Mouse (Mus musculus) mouse embryonic stem cell (cell line): ENCODE measurements around the gene Apof.
"Not testable (repeated sequence)": the region's sequence is repeated elsewhere in the genome, so short reads cannot be mapped to it uniquely, and the experiment has no call there.

ENCODE experiments used
- in situ Hi-C, 2 experiments: fragments of 300-500 bp; cut with MboI; formaldehyde crosslinking; loops; 1 replicate in 1 of 2; 3 replicates in 1 of 2; pipeline ENCODE4 v1.14.3; 2019 to 2020; ENCODE audit warnings: low sequenced_read_pairs in 2 of 2, low pct_unique_long_range_greater_than_20kb in 1 of 2, mixed read lengths in 1 of 2; ENCODE audit not compliant: unreplicated experiment in 1 of 2

Gene Apof

DNA sequence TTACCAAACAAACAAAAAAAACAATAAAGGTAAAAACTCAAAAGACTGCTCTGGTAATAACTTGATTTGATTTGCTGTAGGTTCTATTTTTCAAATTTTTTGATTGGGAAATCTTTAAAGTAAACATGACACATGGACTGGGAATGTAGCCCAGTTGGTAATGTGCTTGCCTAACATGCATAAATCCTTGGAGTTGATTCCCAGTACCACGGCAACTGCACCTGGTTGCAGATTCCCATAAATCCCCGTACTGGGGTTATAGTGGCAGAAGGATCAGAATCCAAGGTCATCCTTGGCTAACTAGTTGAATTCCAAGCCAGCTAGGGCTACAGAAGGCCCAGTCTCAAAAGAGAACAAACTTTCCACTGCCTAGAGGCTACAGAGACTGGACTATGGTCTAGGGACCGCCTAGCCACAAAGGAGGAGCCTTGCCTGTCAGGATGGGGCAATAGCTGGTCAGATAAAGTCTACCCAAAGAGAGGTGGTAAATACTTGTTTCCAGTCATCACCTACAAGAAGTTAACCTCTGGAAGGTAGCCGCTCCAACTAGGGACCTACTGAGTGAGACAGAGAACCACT, 14.7 kb upstream of the Apof start, which contains the start of gene Apon:
Gene Apon (plus strand): TSS at position 420 of the 579 bp plus-strand sequence.
- in situ Hi-C loops: no loop called here

DNA sequence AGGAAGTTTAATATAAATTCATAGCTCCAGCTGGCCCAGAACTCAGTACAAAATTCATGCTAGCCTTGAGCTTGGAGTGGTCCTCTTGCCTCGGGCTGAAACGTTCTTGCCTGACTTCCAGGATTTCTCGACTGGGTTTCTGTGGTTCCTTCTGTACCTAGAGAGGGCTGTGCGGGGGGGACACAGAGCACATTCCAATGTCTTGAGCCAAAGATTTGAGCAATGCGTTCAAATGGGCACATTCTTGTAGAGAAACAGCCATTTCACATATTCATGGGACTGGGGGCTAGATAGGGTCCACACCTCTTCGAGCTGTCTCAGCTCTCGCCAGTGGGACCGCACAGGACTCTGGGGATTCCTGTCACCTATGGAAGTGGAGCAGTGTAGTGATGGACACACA, 12.5 kb upstream of the Apof start:
- in situ Hi-C loops: no loop called here

DNA sequence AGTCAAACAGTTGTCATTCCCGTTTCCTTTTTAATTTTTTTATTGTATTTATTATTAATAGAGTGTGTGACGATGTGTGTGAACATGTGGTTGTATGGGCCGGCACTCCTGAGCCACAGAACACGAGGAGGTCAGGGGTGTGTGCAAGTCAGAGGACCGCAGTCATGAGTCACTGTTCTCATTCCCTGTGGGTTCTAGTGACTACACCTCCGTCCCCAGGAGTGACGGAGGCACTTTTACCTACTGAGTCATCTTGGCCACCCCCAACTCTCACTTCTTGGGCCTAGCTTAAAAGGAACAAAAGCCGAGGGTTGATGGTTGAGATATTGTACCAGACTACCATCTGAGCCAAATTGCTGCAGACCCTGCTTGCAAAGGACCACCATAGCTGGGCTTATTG, 12.1 kb upstream of the Apof start:
- in situ Hi-C loops: no loop called here

DNA sequence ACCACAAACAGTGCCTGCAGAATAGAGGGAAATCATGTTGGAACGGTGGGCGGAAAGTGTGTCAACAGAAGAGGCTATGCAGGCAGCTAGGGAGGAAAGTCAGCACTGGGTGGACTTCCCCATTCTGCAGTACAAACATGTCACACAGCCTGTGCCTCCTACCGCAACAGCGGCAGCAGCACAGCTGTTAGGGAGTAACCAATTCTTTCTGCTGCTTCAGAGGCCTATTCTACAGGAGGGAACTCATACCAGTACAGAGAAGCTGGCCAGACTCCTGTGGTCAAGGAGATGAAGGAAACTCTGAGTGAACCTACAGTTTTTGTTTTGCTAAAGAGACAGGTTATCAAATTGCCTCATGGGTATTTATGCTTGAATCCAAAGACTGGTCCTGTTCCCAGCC, 9.5 kb upstream of the Apof start:
- in situ Hi-C loops: no loop called here

DNA sequence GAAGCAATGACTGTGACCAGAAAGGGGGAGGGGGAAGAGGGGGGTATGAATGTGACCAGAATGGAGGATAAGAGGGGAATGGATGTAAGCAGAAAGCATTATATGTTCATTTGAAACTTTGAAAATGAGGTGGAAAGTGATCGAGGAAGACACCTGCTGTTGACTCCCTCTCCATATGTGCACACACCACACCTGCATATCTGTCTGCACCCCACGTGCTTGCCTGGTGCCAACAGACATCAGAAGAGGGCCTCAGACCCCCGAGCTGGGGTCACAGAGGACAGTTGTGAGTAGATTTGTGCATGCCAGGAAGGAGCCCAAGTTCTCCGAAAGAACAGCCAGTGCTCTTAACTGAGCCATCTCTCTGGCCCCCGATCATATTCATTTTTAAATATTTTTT, 8.5 kb upstream of the Apof start:
- in situ Hi-C loops: no loop called here

DNA sequence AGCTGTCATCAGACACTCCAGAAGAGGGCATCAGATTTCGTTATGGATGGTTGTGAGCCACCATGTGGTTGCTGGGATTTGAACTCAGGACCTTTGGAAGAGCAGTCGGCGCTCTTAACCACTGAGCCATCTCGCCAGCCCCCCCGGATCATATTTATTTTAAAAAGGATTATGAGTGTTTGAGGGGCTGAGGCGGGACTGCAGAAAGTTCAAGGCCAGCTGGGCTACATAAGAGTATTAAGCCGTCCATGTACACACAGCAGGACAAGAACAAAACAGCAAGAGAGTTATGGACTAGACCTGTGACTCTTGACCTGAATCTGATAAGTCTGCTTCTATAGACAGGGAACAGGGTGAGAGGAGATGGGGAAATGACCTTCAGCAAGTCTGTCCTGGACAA, 8.1 kb upstream of the Apof start:
- in situ Hi-C loops: not testable (repeated sequence)

DNA sequence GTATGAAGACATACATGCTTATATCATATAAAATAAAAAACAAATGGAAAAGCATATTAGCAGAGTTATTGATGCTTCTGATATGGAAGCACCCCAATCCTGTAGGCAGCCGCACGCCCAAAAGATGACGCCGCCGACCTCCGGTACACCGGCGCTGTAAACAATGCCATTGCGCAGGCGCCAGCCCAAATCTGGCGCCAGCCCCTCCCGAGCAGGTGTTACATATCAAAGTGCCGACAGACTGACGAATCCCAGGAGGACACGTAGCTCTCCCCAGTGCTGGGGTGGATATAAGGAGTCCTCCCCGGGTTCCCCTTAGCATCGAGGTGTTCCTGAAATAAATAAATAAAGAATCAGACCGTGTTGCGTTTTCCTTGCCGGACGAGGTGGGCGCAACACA, 6.2 kb upstream of the Apof start:
- in situ Hi-C loops: no loop called here

DNA sequence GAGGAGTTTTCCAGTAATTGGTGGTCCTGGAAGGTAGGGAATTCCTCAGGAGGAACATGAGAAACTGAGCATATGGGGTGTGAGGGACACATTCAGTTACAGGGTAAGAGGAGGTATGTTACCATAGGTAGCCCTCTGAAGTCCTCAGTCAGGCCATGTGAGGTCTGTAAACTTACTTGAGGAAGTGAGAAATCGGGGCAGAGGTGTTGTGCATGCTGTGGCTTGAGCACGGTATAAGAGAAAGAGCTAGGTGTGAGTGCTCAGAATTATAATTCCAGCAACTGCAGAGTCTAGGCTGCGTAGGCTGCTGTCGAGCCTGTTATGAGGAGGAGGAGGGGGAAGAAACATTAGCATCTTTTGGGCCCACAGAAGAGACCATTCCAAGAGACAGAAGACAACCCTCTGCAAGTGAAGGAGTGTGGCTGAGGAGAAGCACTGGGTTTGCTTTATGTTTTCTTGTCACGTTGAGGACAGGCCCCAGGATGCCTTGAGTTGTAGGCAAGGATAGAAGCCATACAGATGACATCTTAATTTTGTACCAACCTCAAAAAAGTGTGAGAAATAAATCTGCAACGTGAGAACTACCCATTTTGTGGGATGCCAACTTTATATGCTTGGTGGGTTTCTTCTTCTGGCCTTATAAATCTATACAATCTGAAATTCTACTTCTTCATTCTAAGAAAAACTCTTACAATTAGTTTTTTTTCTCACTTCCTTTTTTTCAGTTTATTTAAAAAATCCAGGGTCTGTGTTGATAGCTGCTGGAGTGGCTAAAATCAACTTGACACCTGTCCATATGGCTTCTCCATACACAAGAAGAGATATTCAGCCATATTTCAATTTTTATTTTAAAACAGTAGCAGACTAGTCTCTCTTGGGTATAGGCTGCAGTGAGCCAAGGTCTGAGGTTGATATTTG, 4.8 kb upstream of the Apof start:
- in situ Hi-C loops: no loop called here

DNA sequence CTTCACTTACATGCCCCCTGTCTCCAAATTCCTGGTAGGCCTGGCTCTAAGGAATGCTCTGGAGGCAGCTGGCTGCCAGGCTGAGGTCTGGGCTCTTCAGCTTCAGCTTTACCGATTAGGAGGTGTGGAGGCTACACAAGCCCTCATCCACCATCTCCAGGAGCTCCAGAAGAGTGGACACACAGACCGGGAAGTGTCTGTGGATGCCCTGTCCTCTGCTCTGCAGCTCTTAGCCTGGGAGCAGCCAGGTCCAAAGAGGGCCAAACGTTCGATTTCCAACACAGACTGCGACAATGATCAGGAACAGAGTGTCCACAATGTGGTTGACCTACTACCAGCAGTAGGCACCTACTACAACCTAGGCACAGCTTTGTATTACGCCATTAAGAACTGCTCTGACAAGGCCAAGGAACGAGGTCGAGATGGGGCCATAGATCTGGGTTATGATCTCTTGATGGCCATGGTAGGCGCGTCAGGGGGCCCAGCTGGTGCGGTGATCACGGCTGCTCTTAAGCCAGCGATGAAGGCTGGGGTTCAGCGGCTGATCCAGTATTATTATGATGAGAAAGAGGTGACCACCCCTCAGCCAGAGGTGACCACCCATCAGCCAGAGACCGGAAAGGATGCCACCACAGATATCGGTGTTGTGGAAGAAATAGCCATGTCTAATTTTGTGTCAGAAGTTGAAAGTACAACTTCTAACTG, 887 bp downstream of the Apof start:
- in situ Hi-C loops: no loop called here

DNA sequence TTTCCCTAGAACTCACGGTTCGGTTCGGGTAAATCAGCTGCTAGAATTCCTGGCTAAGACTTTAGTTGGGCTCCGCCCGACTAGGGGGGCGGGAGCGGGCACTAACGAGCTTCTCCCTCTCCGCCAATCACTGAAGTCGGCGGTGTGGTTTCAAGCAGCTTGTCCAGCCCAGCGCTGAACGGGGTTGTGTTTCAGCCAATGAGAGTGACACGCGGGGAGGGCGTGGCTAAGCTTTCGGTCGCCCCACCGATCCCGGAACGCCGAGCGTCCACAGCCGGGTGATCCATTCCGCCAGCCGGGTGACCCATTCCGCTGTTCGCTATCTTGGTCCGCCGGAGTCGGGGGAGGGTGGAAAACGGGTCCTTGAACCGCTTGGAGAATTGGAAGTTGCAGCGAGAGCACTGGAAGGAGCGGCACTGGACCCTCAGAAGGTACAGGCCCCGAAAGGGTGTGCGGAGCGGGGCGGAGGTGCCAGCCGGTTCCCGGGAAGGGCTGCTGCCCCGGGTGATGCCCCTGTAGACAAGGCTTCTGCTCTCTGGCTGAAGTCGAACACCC, 1.9 kb downstream of the Apof start, which contains the start of gene Stat2:
Gene Stat2 (plus strand): TSS at position 273 of the 555 bp plus-strand sequence.
- in situ Hi-C loops: no loop called here

DNA sequence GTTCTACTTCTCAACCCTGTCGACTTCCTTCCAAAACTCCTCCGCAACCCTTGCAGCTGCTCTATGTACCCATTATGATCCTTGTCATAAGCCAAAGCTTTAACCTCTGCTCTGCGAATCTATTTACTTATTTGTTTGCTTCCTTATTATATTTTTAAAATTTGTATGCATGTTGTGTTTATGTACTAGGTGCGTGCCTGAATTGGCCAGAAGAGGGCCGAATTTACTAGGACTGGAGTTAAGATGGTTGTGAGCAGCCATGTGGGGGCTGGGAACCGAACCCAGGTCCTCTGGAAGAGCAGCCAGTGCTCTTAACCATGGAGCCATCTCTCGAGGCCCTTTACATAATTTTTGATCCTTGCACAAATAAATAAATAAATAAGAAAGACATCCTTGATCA, 2.4 kb downstream of the Apof start:
- in situ Hi-C loops: no loop called here

DNA sequence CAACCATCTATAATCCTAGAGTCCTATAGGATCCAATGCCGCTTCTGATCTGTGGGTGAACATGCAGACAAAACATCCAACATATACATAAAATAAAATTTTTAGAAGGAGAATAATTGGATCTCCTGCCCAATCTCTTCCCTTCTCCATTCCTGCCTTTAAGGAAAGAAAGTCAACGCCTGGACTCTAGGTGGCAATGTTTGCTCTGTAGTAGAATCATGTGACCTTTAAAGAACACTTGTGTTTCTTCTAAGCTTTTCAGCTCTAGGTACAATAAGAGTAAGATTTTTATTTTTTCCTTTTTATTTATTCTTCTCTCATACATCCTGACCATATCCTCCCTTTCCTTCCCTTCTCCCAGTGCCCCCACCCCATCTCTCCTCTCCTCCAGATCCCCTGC, 3.4 kb downstream of the Apof start:
- in situ Hi-C loops: no loop called here

DNA sequence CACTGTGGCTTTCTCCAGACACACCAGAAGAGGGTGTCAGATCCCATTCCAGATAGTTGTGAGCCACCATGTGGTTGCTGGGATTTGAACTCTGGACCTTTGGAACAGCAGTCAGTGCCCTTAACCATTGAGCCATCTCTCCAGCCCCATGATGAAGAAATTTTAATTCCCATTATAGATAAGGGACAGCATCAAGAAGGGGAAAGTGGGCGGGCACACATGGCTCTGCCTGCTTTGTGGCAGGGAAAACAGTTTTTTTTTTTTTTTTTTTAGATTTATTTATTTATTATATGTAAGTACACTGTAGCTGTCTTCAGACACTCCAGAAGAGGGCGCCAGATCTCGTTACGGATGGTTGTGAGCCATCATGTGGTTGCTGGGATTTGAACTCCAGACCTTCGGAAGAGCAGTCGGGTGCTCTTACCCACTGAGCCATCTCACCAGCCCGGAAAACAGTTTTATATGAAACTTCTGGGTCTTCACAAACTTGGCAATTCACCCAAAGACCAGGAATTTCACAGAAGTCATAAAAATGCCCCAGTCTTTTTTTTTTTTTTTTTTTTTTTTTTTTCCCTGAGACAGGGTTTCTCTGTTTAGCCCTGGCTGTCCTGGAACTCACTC, 4.5 kb downstream of the Apof start:
- in situ Hi-C loops: not testable (repeated sequence)

DNA sequence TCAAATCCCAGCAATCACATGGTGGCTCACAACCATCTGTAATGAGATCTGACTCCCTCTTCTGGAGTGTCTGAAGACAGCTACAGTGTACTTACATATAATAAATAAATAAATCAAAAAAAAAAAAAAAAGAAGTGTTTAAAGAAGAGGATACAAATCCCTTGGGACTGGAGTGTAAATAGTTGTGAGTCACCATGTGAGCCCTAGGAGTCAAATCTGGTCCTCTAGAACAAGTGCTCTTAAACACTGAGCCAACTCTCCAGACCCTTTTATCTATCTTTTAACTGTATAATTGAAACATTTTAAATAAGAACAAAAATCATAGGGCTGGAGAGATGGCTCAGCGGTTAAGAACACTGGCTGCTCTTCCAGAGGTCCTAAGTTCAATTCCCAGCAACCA, 6.9 kb downstream of the Apof start:
- in situ Hi-C loops: not testable (repeated sequence)

DNA sequence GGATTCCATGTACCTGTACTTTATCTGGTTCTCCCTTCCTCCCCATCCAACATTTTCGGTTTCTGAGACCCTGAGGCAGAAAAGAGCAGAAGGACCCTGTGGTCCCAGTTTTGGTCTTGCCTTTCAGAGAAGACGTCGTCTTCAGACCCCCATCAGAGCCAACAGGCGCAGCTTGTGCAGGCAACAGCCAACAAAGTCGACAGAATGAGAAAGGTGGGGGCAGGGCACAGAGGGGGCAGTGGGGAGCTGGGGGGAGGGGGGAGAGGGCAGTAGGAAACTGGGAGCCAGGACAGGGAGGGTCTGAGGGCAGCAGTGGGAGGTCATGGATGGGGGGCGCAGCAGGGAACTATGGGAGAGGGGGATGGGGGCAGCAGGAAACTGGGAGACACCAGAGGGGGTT, 9.7 kb downstream of the Apof start:
- in situ Hi-C loops: no loop called here

DNA sequence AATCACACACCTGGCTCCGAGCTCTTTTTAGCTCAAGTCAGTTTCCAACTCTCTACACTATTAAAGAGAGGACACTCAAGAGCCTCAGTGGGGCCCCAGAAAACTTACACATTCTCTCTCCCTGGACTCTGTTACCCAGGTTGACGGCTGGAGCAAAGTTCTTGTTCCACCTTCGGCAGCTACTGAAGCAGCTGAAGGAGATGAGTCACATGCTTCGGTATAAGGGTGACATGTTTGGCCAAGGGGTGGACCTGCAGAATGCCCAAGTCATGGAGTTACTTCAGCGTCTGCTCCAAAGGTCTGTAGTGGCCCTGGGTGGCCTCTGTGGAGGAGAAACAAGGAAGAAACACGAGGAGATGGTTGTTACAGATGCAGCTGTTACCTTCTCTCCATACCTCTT, 12.5 kb downstream of the Apof start:
- in situ Hi-C loops: no loop called here

DNA sequence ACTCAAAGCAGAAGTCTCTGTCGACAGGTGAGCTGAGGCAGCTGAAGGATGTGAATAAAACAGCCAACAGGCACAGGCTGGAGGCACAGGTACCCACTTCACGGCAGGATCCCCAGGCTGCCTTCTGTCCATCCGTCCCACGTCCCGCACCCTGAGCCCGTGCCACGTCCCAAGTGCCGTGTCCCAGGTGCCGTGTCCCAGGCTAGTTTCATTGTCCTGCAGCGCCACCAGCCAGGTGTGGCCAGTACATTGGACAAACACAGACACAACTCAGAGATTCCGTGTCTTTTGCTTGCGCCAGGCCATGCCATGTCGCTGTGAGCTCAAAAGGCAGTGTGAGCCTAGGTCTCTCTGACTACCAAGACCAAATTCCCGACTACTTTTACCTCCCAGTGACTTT, 13.2 kb downstream of the Apof start:
- in situ Hi-C loops: no loop called here

DNA sequence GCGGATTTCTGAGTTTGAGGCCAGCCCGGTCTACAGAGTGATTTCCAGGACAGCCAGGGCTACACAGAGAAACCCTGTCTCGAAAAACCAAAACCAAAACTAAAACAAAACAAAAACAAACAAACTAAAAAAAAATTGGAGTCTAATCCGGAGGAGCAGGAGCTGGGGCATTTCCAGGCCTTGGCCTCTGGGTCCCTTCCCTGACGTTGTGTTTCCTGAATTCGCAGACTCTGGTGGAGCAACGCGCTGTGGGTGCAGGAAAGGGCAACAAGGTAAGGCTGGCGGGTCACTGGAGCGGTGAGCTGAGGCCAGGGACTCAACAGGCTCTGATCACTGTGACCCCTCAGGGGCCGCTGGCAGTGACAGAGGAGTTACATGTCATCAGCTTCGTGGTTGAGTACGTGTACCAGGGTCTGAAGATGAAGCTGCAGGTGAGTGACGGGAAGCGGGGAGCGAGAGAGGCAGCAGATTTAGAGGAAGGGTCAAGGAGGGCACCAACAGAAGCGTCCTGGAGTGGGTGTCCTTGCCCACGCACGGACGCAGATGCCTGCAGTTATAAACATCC, 14.5 kb downstream of the Apof start:
- in situ Hi-C loops: no loop called here
